Mouse (Mus musculus) embryonic fibroblast, embryonic 13.5 days (primary cell): ENCODE measurements around the gene Gtf2i.

Experiments
- CTCF ChIP-seq: IDR thresholded peaks from 2 replicates; pipeline ENCODE4 v1.5.1; 2011; ENCODE audit warnings: mild to moderate bottlenecking, control low read depth, low read length, moderate library complexity, borderline replicate concordance; ENCODE audit not compliant: insufficient read depth
- POLR2A ChIP-seq: IDR thresholded peaks from 2 replicates; pipeline ENCODE4 v1.6.1; 2011; ENCODE audit warnings: low read depth, mild to moderate bottlenecking, control low read depth, low read length, moderate library complexity

DNA sequence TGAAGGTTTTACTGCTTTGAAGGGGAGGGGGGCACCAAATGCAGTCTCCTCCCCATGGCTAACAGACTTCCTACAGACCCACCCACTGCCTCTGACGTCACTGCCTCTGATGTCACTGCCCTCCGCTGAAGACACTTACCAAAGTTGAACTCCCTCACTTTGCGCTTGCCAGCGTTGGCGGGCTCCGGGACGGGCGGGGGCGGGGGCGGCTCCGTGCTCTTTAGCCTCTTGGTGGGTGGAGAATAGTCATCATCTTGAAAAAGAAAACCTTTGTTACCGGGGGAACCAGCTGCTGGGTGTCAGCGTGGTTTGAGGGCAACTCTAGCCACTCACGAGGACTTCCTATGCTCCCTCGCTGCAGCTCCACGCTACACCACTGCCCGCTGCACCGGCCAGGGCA lies 48.2 kb downstream of the Gtf2i start:
- TF ChIP-seq CTCF (no peak), POLR2A (no peak)
